Mouse (Mus musculus) heart, embryonic 16.5 days (tissue): ENCODE results near the gene Slc17a7. TPM values are rescaled to one million over a fixed set of nuclear protein-coding genes. Genes with fewer than 3 reads are reported as not detected.

Experiments
- ATAC-seq: fragments of 200-750 bp; cut with Nextera tagmentation; replicated peaks from 2 replicates; pipeline ENCODE4 v1.8.0; 2017; ENCODE audit warnings: moderate number of reproducible peaks; ENCODE audit not compliant: insufficient read depth, low FRiP score; ENCODE audit errors: extremely low read depth
- H3K27ac ChIP-seq: fragments of 300-500 bp; sonication (generic); 2 replicates; pipeline ENCODE4 v1.5.1; 2014; ENCODE audit warnings: mild to moderate bottlenecking, low read length, control low read depth, moderate library complexity
- H3K27me3 ChIP-seq: fragments of 300-500 bp; sonication (generic); 2 replicates; pipeline ENCODE4 v1.6.1; 2014; ENCODE audit warnings: low read length, mixed read lengths; ENCODE audit not compliant: control insufficient read depth, insufficient read depth
- H3K36me3 ChIP-seq: fragments of 300-500 bp; sonication (generic); 2 replicates; pipeline ENCODE4 v1.6.1; 2014; ENCODE audit not compliant: control insufficient read depth, insufficient read depth
- H3K4me1 ChIP-seq: fragments of 300-500 bp; sonication (generic); 2 replicates; pipeline ENCODE4 v1.6.1; 2014; ENCODE audit warnings: low read length, mixed read lengths; ENCODE audit not compliant: control insufficient read depth, insufficient read depth
- H3K4me2 ChIP-seq: fragments of 300-500 bp; sonication (generic); 2 replicates; pipeline ENCODE4 v1.6.1; 2014; ENCODE audit warnings: low read depth, mild to moderate bottlenecking, control low read depth, low read length
- H3K4me3 ChIP-seq: fragments of 300-500 bp; sonication (generic); 2 replicates; pipeline ENCODE4 v1.5.1; 2014; ENCODE audit warnings: mild to moderate bottlenecking, control low read depth, low read length
- H3K9ac ChIP-seq: fragments of 300-500 bp; sonication (generic); 2 replicates; pipeline ENCODE4 v1.6.1; 2014; ENCODE audit warnings: low read length, control low read depth
- H3K9me3 ChIP-seq: fragments of 300-500 bp; sonication (generic); replicated peaks from 2 replicates; pipeline ENCODE4 v1.6.1; 2016; ENCODE audit warnings: low read length; ENCODE audit not compliant: control insufficient read depth
- WGBS: fragments of 180-500 bp; shearing (Covaris S2); extraction: QIAGEN DNeasy Blood & Tissue Kit; methylation state at CpG from one replicate; pipeline ENCODE4 v1.1.7; 2014; 5-methylcytosine and 5-hydroxymethylcytosine counted together
- polyA plus RNA-seq: library from polyadenylated mRNA; unstranded; fragments of >200 nt; fragmentation: Nextera tagmentation; extraction: Ambion mirVana; gene quantifications from 2 replicates; pipeline ENCODE4 v1.2.1, GENCODE M21; 2015

Slc17a7 gene
- polyA plus RNA-seq, 1 experiment from 2014 or later, result 4.7 TPM

DNA sequence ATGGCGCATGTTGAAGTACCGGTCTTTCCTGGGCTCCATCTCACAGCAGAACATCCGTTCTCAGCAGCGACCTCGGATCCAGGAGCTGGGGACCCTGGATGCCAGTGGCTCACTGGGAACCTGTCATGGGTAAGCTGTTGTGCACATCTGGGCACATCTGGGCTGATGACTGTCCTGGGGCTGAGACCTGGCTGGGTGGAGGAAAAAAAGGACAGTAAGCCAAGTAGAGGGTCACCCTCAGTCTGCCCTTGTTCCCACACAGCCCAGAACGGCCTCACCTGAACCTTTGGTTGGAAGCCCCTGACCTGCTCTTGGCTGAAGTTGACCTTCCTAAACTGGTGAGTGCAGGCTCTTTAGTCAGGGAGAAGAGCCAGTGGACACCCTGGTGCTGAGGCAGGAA is 4.8 kb upstream of the Slc17a7 start:
- H3K4me2 ChIP-seq, result no peak overlapping the region
- H3K4me1 ChIP-seq, result peaks cover 4% of the 10 kb centered on the region; the same call in 1 of the 2 replicates
- no peak overlapping the region for H3K4me3 ChIP-seq
- peaks cover 13% of the 10 kb centered on the region for H3K27me3 ChIP-seq
- no peaks in the 10 kb centered on the region for H3K9me3 ChIP-seq
- no peak overlapping the region for H3K27ac ChIP-seq
- 91% methylated on average over 6 of the region's 6 CpGs for WGBS
- no peak overlapping the region for H3K9ac ChIP-seq
- ATAC-seq, result no peak
- H3K36me3 ChIP-seq, result peaks cover 6% of the 10 kb centered on the region; the same call in 1 of the 2 replicates

DNA sequence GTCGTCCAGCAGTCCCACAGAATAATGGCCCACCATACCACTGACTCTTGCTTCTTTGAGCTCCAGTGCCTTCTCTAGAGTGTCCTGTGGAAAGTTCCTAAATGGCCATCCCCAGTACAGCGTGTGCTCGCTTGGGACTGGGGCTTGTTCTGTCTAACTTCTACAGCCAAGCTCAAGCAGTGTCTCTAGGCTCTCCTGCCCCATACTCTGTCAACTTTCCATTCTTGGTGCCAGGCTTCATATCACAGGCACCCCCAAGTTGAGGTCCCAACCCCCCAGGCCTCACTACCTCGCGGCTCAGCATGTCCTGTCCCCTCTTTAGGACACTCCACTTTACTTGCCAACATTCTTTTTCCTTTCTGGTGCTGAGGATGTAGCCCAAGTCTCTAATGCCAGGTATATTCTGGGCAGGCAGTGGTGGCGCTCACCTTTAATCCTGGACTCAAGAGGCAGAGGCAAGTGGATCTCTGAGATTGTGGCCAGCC is 3.4 kb upstream of the Slc17a7 start:
- Histone ChIP-seq H3K4me2 (no peak overlapping the region), H3K4me3 (no peak overlapping the region), H3K9ac (no peak overlapping the region), H3K9me3 (no peaks in the 10 kb centered on the region), H3K27ac (no peak overlapping the region), H3K36me3 (peaks cover 6% of the 10 kb centered on the region; the same call in 1 of the 2 replicates), H3K4me1 (peaks cover 8% of the 10 kb centered on the region), H3K27me3 (peaks cover 27% of the 10 kb centered on the region)
- 95% methylated on average over 6 of the region's 6 CpGs for WGBS
- ATAC-seq, result no peak

DNA sequence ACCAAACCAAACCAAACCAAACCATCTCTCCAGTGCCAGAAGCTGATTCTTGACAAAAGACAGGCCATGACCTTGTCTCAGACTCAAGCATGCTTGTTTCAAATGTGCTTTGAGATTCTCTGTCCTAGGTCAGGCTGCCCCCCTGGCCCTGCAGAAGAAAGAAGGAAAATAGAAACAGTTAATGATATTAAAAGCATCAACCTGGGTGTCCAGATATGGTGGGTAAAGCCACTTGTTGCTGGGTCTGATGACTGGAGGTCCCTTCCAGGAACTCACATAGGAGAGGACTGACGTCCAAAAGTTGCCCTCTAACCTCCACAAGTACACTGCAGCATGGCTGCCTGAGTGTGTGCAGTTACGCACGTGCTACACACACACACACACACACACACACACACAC is 2.9 kb upstream of the Slc17a7 start:
- H3K36me3 ChIP-seq, result peaks cover 6% of the 10 kb centered on the region; the same call in 1 of the 2 replicates
- no peak for ATAC-seq
- no peak overlapping the region for H3K4me3 ChIP-seq
- H3K27ac ChIP-seq, result no peak overlapping the region
- 87% methylated on average over 3 of the region's 3 CpGs for WGBS
- H3K9me3 ChIP-seq, result no peaks in the 10 kb centered on the region
- H3K4me1 ChIP-seq, result peaks cover 8% of the 10 kb centered on the region
- H3K9ac ChIP-seq, result no peak overlapping the region
- H3K27me3 ChIP-seq, result peaks cover 32% of the 10 kb centered on the region
- no peak overlapping the region for H3K4me2 ChIP-seq

DNA sequence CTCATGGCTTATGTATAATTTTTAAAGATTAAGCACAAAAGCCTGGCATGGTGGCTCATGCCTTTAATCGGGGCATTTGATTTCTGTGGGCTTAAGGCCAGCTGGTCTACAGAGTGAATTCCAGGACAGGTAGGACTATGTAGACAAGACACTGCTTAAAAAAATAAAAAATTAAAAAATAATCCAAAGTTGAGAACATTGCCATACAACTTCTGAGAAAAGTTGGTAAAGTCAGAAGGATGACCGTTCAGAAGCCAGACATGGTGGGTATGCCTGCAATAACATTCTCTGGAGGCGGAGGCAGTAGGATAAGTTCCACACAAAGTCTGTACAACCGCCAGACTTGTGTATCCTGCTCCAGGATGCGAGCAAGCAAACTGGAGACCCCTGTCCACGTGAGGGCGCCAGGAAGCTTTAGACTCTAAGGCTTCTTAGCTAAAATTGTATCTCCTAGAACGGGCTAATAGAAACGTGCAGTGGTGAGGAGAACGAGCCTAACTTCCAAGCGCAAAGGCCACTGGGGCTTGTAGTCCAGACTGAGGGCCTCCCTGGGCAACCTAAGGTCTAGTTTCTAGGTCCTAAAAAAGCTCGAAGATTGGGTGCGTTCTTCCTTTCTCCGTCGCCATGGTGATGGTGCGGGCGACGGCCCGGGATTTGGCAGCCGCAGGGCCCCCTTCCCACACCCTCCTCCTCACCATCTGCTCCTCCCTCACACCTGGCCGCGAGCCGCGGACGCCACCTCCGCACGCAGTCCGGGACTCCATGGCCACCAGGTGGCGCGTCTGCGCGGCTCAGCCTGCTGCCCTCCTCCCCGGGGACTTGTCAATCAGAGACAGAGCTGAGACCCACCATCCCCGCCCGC is 1.9 kb upstream of the Slc17a7 start:
- Histone ChIP-seq H3K27me3 (peaks cover 42% of the 10 kb centered on the region), H3K4me1 (peaks cover 8% of the 10 kb centered on the region), H3K27ac (no peak overlapping the region), H3K9ac (no peak overlapping the region), H3K4me2 (peak overlapping the region; percentile 74), H3K4me3 (peak overlapping the region; percentile 48), H3K36me3 (peaks cover 6% of the 10 kb centered on the region; the same call in 1 of the 2 replicates), H3K9me3 (no peaks in the 10 kb centered on the region)
- ATAC-seq, result peak; percentile 84
- 4% methylated on average over 35 of the region's 35 CpGs for WGBS

DNA sequence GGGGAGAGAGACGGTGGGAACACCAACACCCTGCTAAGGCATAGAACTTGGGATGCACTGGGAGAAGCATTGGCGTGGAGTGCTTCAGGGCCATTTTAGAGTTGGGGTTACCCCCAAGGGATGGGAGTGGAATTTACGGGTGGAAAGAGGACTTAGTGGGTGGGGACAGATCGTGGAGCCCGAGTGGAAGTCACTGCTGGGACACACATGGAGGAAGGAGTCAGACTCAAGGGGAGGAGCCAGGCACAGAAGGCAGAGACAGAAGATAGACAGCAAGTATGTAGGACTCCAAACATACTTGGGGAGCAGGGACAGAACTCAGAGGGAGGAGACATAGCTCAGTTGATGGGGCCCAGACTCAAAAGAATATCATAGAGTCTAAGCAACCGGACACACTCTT is 1.2 kb upstream of the Slc17a7 start:
- 25% methylated on average over 6 of the region's 6 CpGs for WGBS
- ATAC-seq, result no peak
- Histone ChIP-seq H3K4me1 (peaks cover 8% of the 10 kb centered on the region), H3K36me3 (peaks cover 6% of the 10 kb centered on the region; the same call in 1 of the 2 replicates), H3K9me3 (no peaks in the 10 kb centered on the region), H3K27ac (no peak overlapping the region), H3K27me3 (peaks cover 49% of the 10 kb centered on the region), H3K4me3 (peak overlapping the region; percentile 48), H3K4me2 (peak overlapping the region; percentile 74), H3K9ac (no peak overlapping the region)

DNA sequence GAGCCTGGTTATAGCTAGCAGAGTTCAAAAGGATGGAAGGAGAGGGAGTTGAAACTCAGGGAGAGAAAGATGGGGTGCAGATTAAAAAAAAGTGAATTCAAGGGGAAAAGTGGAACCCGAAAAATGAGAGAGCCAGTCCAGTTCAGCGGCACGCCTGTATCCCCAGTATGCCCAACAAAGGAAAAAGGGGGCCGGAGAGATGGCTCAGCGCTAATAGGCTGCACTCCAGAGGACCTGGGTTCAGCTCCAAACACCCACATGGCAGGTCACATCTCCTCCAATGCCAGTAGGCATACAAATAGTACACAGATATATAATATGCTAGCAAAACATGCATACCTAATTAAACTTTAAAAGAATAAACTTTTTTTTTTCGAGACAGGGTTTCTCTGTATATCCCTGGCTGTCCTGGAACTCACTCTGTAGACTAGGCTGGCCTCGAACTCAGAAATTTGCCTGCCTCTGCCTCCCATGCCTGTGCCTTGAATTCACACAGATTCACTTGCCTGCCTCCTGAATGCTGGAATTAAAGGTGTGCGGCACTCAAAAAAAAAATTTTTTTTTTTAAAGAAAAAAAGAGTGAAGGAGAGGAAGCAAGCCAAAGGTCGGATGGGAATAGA is 643 bp upstream of the Slc17a7 start:
- peaks cover 8% of the 10 kb centered on the region for H3K4me1 ChIP-seq
- H3K27ac ChIP-seq, result no peak overlapping the region
- peaks cover 53% of the 10 kb centered on the region for H3K27me3 ChIP-seq
- H3K9me3 ChIP-seq, result no peaks in the 10 kb centered on the region
- peaks cover 6% of the 10 kb centered on the region; the same call in 1 of the 2 replicates for H3K36me3 ChIP-seq
- 72% methylated on average over 9 of the region's 9 CpGs for WGBS
- no peak overlapping the region for H3K9ac ChIP-seq
- no peak overlapping the region for H3K4me2 ChIP-seq
- ATAC-seq, result no peak
- H3K4me3 ChIP-seq, result no peak overlapping the region

DNA sequence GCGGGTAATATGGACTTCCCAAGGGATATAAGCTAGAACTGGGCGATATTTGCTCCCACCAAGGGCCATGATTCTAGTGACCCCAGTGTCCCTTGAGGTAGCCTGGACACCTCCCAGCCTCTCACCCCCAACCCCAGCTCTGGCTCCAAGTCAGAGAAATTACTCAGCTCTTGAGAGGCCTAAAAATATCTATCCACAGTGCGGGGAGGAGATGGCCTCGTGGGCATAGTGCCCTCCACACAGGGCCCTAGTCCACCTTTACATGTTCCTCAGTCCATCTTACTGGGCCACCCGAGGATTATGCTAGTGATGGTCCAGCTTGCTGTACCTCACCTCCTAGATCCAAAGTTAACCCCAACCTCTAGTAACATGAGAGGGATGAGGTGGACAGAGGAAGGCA is 1.1 kb downstream of the Slc17a7 start:
- no peak overlapping the region for H3K4me2 ChIP-seq
- peaks cover 11% of the 10 kb centered on the region for H3K9me3 ChIP-seq
- no peak for ATAC-seq
- 36% methylated on average over 5 of the region's 5 CpGs for WGBS
- H3K36me3 ChIP-seq, result no peaks in the 10 kb centered on the region
- peaks cover 68% of the 10 kb centered on the region for H3K27me3 ChIP-seq
- H3K9ac ChIP-seq, result no peak overlapping the region
- H3K27ac ChIP-seq, result no peak overlapping the region
- peaks cover 8% of the 10 kb centered on the region for H3K4me1 ChIP-seq
- no peak overlapping the region for H3K4me3 ChIP-seq

DNA sequence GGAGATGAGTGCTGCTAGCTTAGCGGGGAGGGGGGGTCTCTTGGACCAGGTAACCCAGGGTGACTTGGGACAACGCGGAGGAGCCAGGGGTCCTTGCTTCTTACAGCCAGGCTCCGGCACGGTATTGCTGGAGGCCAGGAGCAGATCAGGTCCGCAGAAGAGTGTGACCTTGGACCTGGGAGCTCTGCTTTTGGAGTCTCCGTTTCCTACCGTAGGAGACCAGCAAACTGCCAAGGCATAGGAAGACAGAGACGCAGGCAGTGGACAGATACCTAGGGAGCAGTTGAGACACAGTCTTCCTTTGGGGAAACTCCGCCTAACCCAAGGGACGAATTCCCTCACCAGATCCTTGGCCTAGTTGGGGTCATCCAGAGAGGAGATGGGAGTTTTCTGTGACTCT is 2.0 kb downstream of the Slc17a7 start:
- H3K9ac ChIP-seq, result no peak overlapping the region
- H3K4me3 ChIP-seq, result no peak overlapping the region
- 53% methylated on average over 11 of the region's 11 CpGs for WGBS
- no peak overlapping the region for H3K27ac ChIP-seq
- peaks cover 8% of the 10 kb centered on the region for H3K4me1 ChIP-seq
- no peaks in the 10 kb centered on the region for H3K36me3 ChIP-seq
- H3K27me3 ChIP-seq, result peaks cover 70% of the 10 kb centered on the region
- ATAC-seq, result no peak
- H3K4me2 ChIP-seq, result no peak overlapping the region
- H3K9me3 ChIP-seq, result peaks cover 20% of the 10 kb centered on the region

DNA sequence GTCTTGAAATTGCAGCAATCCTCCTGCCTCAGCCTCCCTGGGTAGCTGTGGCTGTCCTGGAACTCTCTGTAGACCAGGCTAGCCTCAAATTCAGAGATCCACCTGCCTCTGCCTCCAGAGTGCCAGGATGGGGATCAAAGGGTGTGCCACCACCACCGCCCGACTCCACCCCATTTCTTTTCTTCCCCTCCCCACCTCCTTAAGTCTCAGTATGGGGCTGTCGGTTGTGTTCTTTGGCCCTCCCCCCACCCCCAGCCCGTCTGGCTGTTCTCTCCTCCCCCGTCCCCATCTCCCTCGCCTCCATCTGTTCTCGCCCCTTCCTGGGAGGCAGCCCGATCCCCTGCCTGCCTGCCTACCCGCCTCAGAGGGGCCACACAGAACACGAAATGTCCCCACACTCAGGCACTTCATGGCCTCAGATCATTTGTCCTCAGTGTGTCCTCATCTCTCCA is 3.2 kb downstream of the Slc17a7 start:
- 27% methylated on average over 10 of the region's 10 CpGs for WGBS
- peaks cover 75% of the 10 kb centered on the region for H3K27me3 ChIP-seq
- ATAC-seq, result no peak

More for the DNA sequence above, 3.2 kb downstream of the Slc17a7 start:
- Histone ChIP-seq H3K4me3 (no peak overlapping the region), H3K9me3 (peaks cover 30% of the 10 kb centered on the region), H3K36me3 (no peaks in the 10 kb centered on the region), H3K4me2 (no peak overlapping the region), H3K27ac (no peak overlapping the region), H3K9ac (no peak overlapping the region), H3K4me1 (peaks cover 8% of the 10 kb centered on the region)
